Mouse (Mus musculus) skeletal muscle tissue, adult 2 months (tissue): ENCODE results near the gene Vwce.
A peak's percentile ranks its signal among the peaks of the same experiment; 100 is the strongest.

Source experiments
- DNase-seq: peaks from one replicate; pipeline ENCODE4 v3.0.0-alpha.2; 2012; ENCODE audit warnings: low read depth, low spot score

The Vwce gene

DNA sequence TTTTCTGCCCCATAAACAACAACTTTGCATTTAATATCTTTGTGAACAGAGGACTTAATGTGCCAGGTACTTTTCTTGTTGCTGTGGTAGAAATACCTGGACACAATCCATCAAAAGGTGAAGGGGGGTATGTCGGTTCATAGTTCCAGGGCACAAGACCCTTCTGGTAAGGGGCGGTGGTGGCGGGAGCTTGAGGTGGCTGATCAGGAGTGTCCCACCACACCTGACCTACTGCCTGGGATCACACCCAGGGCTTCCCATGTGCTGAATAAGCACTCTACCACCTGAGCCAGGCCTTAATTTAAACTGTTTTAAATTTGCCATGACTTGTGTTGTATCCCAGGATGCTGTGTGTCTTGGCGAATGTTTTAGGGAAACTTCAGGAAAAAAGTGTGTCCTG, 57.1 kb downstream of the Vwce start:
- DNase-seq = no peak

DNA sequence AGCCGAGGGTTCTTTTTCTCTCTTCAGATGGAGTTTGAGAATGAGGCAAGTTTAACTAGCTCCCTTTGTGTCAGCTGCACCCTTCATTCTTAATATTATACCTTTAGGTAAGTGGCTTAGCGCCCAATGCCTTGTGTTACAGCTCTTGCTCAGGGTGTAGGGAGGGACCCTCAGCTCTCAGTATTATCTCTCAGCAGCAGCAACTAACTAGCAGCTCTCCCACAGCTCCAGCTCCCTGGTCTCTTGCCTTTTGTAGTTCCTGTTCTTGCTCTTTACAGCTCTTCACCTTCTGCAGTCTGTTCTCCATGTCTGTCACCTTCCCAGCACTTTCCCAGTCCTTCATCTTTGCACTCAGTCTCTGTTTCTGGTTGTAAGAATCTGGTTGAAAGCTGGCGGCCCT, 57.6 kb downstream of the Vwce start:
- DNase-seq = no peak

DNA sequence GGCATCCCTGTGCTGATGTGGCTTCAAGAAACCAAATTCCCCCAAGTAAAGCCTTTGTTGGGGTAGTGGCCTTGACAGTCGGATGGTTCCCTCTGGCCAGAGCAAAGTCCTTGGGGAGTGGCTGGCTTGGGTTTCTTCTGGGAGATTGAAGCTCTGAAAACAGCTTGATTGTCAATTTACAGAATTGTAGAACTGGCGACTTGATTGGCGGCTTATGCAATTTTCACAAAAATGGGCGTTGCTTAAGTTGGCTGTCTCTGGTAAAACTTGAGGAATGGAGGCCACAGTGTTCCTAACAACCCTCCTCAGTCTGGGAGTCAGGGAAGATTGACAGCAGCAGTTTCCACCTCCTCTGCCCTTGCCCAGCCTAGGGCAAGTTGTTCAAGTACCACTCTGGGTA, 58.3 kb downstream of the Vwce start:
- DNase-seq = no peak

DNA sequence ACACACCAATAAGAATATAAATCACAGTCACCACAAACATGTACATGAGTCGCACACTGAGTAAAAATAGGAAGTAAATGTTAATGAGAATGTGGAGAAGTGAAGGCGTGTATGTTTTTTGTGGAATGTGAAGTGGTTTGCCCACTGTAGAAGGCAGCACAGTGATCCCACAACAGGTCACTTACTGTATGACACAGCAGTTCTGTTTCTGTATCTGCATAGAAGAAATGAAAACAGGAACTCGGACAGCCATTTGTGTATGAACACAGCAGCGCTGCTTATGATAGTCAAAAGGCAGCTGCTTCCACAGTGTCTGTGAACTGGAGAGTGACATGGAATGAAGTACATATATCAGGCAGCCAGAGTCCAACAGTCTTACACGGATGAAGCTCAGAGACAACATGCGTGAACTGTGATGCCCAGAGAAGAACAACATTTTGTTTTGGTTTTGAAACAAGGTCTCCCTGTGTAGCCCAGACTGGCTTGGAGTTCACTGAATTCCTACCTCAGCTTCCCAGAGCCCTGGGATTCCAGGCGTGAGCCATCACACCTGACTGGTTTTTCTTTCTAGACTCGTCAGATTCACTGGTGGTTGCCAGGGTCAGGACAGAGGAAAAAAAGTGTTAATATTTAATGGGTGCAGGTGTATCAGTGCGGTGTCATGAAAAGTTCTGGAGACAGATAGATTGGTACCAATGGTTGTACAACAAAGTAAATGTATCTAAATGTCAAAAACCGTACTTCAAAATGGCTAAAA, 60.1 kb downstream of the Vwce start:
- no peak for DNase-seq

DNA sequence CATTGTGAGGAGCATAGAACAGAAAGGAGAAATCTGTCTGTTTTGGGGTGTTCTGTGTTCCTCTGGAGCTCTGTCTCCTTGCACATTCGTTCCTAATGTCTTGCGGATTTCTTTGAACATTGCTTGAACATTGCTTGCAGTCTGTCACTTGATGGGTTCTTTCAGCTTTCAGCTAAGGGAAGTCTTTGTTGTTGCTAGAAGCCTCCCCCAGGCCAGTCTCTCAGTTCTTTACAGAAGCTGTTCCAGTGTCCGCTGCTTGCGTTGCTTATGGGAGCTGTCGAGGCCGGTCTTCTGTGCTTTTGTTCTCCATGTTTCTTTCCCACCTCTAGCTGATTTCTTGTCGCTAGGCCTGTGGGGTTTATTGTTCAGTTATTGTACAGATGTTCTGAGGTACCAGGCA, 61.8 kb downstream of the Vwce start:
- DNase-seq = no peak

DNA sequence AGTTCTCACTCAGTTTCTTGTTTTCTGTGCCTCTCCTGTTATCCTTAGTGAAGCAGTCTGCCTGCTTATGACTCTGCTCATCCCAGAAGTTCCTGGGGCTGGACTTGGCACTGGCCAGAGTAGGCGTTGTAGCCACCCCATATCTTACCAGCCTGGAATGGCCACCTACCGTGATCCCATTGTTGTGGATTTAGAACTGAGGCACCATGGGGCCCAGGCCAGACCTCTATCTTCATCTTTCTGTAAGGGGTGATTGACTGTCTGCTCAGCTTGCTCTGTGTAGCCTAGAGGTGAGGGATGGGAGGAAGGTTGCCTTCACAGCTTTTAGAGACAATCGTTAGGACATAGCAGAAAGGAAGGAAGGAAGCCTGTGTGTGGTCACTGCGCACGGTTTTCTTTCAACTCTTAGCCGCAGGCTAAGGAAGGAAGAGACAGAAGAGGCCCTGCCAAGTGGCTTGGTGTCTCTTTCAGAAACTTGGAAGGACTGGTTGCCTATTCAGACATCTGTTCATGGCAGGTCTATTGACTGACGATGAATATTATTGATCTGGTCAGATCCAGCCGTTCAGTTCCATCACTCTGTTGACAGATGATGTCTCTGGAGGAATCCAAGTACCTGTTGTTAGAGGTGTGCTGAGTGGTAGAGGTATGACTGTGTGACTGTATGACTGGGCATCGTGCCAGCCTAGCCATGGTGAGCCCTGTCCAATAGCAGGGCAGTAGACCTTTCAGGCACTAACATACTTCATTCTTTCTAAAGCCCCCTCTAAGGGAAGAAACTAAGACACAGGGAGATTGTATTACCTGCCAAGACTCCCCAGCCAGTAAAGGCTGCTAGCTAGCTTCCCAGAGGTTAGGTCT, 64.3 kb downstream of the Vwce start:
- no peak for DNase-seq

DNA sequence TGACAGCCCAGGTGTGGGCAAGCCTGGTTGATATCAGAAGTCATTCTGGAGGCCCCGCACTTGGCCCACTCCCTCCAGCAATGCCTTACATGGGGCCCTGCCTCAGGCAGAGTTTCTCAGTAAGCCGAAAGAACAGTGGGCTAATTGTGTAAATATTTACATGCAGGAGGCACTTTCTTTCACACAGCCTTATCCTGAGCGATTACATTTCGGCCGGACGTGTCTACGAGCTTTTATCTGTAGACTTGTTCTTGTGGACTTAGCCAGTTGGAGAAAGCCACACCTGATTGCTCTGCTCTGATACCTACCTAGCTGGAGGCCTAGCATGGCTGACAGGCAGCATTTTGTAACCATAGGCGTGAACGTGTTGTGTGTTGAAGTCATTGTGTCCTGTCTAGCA, 65.8 kb downstream of the Vwce start:
- no peak for DNase-seq

DNA sequence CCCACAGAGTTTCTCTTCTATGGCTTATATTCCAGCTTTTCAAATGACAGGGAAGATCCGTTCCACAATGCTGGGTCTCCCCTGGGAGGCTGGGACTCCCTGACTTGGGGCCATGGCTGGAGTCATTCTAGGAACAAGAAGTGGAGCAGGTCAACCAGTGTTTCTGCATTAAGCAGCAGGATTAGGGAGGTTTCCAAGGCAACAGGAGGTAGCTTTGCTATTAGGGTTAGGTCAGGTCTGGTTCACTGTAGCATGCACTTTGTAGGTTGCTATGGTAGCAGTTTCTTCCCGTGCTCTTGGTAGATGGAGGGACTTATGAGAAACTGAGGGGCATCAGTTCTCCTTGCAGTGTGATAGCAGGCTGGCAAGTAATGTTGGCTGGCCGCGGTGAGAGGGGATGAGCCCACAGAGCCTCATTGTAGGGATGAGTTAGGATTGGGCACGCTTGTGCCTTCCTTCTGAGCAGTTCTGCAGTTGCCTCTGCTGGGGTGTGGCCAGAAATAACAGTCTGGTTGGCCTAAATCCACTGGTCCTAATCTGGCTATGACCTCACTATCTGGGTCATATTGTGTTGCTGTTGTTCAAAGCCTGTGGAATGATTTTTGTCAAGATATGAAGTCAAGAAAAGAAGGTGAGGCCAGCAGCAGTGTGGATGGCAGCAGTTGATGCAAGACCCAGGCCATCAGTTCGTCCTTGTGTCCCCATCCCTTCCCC, 67.2 kb downstream of the Vwce start:
- DNase-seq = peak; percentile 72

DNA sequence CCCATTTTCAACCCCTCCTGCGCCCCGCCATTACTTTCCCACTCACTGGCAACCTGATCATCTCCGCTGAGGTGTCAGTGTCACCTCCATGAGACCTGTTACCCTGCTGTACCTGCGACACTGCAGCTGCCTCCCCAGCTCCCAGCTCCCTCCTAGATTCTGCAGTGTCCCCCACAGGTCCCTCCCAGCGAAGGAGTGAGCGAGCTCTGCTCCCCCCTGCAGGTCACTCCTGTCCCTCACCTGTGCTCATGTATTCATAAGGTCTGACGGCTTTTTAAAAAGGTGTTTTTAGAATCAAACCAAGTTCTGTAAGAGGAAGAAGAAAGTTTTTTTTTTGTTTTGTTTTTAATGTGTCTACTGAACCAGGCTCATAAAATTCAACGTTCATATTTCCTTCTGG, 68.1 kb downstream of the Vwce start:
- DNase-seq = no peak

DNA sequence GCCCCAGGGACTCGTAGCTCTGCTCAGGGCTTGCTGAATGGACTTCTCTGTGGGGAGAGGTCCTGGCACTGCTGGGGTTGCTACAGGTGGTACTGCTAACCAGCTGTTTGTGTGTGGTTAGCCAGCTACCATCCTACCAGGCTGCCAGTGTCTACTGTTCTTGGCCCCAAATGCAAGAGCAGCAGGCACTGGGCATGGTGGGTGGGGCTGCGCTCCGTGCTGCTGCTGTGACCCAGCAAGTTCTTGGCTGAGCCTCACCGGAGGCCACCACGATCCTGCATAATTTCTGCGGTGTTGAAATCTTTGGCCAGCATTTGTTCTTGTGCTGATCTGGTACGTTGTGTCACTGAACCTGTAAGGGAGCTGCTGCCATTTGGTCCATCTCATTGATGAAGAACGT, 69.5 kb downstream of the Vwce start:
- no peak for DNase-seq

DNA sequence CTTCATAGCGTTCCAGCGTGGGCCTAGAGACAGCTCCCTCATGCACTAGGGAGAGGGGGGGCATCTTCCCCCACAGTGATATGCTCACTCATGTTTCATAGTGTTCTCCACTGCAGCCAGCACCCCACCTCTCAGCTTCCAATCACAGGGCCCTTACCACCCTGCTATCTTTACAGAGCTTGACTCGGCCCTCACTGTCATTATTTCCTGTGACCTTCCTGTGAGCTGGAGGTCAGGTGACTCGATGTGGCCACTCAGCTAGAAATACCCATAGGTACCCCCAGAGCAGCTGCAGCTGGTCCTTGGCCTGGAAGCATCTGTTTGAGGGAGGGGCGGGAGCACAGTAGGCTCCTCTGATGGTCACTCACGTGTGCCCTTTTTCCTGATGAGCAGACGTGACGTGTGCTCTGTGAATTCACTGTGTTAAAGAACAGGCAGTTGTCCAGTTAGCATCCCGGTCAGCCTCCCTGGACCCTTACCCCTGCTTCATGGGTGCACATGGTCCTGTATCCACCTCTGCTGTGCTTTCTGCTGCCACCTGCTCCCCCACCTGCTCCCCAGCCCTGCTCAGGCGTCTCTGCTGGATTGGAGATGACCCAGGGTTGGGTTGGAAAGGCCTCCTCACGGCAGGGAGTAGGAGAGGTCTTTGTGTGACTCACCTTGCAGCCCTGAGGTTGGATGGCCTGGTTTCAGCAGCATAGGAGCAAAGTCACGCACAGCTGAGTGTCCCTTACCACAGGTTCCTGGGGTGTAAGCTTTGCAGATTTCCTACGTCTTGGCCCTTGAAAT, 73.3 kb downstream of the Vwce start:
- no peak for DNase-seq

DNA sequence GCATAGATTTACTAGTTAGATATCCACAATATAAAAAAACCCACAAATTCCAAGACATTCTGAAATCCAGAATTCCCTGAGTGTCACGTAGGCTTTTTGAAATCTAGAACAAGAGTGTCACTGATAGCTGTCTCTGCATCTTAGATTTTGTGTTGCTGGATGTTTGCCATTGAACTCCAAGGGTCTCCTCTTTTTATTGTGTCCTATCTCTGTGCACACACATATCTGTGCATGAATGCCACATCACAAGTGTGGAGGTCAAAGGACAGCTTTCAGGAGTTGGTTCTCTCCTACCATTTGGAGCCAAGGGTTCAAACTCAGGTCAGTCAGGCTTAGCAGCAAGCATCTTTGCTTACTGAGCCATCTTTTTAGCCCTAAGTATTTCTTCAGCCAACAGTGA, 73.9 kb downstream of the Vwce start:
- DNase-seq = no peak

DNA sequence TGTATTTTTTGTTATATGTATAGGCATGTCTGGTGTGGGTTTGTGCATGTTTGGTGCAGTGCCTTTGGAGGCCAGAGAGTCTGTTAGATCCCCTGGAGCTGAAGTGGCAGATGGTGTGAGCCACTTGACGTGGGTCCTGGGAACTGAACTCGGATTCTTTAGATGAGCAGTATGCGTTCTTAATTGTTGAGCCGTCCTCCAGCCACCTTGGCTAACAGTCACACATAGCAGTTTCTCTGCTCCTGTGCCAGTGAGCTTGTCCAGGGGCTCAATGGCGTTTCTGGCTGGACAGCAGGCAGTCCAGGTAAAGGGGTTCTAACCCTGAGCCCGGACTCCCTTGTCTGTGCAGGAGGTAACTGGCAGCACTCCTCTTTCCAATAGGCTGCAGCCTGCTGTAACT, 74.9 kb downstream of the Vwce start:
- DNase-seq = no peak

DNA sequence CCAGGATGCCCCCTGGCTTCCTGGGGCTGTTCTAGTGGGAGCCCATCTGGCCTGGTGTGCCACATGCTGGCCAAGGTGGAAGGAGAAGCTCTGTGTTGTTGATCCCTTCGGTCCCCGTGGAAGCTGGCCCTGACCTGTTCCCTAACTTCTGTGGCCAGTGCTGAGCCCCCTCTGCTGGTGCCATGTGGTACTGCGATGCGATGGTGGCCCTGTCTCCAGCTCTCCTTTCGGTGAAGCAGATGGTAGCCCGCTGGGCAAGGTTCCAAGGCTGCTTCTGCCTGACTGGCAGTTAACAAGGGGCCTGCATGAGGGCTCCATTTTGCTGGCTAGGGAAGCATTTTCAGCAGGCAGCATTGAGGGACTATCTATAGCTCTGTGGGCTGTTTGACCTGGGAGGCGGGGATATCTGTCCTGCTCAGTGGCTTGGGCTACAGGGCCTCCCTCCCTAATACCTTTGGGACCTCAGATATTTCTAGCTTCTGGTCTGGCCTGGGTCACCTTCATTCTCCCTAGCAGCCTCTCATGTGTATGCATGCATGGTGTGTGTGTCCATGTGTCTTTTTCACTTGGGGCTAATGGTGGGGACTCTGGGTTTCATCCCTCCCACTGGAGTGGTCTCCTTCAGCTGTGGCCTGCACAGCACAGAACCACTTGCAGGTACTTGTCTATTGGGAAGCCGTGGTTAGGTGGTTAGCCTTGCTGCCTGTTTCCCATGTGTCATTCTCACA, 75.5 kb downstream of the Vwce start:
- peak; percentile 94 for DNase-seq

DNA sequence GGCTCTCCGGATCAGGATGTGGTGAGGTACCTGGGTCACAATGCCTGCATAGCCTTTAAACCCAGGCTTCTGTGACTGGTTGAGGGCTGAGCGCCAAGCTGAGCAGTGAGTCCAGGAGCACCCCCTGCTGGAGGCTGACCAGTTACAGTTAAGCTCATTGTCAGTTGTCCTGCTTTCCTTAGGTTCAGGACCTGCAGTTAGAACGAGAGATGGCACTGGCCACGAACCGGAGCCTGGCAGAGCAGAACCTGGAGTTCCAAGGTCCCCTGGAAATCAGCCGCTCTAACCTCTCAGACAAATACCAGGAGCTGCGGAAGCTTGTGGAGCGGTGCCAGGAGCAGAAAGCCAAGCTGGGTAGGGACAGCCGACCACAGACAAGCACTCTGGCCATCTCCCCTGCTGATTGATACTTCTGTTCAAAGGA, 76.1 kb downstream of the Vwce start:
- DNase-seq = peak; percentile 53

DNA sequence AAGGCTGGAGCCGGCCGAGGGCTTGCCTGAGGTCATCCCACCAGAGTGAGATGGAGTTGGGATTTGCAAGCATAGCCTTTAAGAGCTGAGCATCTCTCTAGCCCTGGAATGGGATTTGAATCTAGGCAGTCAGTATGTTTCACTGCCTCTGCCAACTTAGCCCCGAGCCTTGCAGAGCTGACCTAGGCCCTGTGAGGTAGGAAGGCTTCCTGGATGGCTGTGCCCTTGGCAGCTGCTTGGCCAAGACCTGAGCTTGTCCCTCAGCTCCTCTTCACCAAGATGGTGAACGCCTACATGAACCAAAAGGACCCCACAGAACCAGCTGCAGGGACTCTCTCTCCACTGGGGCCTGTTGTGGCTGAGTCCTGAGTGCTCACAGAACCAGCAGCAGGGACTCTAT, 76.7 kb downstream of the Vwce start:
- no peak for DNase-seq

DNA sequence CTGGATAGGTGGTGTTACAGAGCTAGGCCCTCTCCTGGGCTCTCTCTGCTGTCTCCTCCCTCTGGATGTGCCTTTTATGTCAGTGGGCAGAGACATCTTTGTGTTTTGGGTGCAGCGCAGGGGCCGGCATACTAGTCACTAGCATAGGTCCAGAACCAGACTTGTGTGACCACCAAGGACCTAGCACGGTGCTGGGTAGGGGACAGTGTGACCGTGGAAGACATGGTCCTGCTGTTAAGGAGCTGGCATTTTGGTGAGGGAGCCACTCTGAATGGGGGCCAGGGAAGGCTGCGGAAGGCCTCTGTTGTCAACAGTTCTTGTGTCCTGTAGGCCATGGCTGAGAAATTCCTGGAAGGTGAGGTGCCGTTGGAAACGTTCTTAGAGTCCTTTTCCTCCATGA, 78.2 kb downstream of the Vwce start:
- DNase-seq = no peak

DNA sequence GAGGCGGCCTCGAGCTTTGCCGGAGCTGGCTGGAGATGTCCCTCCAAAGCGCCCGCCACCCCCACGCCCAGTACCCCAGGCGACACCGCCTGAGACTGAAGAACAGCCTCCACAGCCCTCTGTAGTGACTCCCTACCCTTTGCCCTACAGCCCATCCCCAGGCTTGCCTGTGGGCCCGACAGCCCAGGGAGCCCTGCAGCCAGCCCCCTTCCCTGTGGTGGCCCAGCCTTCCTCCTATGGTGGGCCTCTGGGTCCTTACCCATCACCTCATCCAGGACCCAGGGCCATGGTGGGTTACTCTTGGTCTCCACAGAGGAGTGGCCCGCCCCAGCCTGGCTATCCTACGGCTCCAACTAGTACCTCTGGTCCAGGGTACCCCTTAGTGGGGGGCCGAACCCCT, 78.6 kb downstream of the Vwce start:
- no peak for DNase-seq

DNA sequence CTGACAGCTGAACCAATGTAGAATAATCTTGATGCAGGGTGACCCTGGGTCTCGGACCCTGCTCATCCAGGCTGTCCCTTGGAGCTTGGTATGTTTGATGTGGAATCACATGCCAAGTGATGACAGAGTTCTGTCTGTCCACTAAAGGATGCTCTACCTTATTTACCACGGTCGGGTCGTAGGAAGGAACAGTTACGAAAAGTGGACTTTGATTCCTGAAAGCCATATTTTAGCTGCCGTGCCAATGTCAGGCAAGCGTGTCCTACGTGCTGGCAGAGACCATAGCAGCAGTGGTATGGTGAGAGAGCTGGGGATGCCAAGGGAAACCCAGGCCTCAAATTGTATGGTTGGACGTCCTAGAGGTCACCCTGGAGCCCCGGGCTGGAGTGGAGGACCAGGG, 79.5 kb downstream of the Vwce start:
- no peak for DNase-seq

DNA sequence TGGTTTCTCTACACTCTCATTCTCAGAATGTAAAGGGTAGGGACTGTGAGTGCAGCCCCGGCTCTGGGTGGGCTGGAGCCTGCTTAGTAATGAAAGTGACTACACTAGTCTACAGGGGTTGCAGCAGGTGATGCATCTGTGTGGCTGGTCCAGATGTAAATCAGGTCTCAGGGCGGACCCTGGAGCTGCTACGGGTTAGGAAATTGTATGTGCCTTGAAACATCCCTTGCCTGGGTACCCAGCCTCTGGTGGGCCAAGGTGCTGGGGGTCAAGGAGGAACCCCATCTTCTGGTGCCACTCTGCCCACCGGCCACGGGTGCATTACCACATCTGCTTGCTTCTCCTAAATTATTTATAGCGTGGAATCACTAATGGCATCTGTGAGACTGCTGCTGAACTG, 80.2 kb downstream of the Vwce start:
- no peak for DNase-seq
